Mouse (Mus musculus) kidney, adult 8-10 months (tissue): ENCODE data around the gene Ankle2.

ENCODE experiments used
- DNase-seq, 2 experiments: peaks; one replicate each; pipeline ENCODE4 v3.0.0; 2022

The Ankle2 gene

DNA sequence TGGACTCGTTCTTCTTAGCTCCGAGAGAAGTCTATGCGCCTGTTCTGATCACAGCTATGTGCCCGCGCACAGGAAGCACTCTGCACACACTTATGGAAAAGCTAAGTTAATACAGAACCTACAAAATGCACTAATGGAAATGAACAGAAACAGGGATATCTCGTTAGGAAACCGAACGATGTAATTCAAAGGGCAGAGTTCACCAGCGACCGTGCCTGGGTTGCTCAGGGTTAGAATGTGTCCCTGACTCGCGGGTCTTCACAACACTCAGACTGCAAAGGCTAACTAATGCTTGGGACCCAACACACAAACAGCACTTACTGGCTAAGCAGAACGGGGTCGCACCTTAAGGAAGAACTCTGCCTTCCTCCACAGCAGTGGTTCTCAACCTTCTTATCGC lies 54.4 kb downstream of the Ankle2 start:
- peak; percentile 15 to 17 for DNase-seq

DNA sequence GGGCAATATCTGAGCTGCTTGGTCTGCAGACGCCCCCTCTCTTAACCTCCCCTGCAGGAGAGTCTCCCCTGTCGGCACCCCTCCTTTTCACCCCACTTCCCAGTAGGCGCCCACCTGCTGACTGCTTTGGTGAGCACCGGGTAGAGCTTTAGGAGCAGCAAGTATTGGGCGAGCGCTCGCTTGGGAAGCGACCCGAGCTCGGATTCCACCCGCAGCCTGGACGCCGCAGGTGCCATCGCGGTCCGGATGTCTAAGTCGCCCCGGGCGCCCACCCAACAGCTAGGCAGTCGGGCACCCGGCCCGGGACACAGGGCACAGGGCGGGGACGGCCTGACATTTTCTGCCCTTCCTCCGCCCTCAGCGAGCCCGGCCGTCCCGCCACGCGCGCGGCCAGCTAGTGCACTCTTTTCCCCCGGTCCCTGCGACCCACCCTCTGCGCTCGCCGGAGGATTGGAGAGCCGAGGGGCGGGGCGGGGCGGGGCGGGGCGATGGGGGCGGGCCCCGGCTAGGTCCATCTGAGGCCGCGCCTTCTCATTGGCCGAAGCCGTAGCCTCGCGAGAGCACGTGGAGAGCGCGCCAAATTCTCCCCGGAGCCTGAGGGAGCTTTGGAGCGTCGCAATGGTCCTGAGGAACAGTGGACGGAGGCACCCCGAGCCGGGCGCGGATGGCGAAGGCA lies 55.1 kb downstream of the Ankle2 start, which contains the start of the genes Pxmp2 and Pole:
Pxmp2 (minus strand) TSS at position 417 of the 676 bp plus-strand sequence.
Pole (plus strand) TSS at position 537 of the 676 bp plus-strand sequence.
- DNase-seq: peak; percentile 88 to 90

DNA sequence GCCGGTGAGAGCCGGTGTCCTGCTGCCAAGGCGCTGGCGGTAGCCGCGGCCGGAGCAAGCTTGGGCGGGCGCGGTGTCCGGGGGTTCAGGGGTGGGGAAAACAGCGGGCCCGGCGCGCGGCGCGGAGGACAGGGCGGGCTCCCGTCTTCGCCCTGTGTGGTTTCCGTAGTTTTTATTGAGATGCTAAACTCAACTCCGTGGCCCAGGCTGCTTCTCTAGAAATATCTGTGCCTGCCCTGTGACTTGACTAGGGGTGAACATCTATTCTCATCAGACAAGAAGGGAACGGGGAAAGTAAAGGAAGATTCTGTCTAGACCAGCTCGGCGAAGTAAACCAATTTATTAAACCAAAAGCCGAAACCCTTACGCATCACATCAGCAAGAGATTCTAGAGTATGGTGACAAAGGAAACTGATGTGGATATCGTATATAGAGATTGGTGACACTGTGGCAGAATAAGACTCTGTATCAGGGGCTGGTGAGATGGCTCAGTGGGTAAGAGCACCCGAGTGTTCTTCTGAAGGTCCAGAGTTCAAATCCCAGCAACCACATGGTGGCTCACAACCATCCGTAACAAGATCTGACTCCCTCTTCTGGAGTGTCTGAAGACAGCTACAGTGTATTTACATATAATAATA lies 55.8 kb downstream of the Ankle2 start:
- DNase-seq: no peak

DNA sequence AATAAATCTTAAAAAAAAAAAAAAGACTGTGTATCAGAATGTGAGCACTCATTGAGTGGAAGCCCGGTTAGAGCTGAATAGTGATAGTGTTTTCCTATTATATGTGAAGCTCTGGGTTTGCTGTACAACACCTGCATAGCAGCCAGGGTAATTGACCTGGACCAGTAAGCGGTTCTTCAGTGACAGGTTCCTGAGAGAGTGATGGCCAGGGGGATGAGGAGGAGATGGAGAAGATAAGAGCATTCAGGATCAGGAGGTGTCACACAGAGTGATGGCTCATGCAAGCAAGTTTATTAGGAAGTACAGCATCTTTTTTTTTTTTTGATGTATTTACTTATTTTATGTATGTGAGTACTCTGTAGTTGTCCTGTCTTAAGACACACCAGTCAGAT lies 56.3 kb downstream of the Ankle2 start:
- DNase-seq: no peak

DNA sequence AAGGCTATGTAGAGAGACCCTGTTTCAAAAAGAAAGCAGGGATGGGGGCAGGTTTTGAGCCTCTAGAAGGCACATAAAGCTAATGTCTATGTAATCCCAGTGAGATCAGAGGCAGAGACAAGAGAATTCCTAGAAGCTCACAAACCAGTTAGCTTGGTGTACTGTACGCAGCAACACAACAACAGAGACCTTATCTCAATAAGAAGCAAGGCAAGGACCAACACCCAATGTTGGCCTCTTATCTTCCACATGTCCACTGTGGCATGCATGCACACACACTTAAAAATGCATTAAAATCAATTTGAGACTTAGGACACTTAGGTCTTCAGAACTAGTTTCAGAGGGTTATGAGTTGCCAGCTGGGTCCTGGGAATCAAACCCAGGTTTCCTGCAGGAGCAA lies 60.8 kb downstream of the Ankle2 start:
- no peak for DNase-seq

DNA sequence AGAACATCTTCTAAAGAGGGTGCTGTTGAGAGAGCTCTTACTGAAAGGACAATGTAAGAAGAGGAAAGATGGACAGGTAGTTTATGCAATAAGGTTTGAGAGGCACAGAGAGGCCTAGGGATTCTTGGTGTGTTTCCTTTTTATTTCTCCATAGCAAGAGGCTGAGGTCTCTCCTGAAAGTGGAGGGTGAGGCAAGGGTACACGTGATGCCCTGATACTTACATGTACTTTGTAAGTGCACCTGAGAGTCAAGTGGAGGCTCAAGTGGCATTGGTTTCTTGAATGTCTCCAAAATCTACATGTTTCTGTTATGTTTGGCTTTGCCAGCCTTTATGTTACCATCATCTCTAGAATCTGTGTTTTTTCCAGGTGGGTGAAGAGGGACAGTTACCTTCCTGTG lies 65.8 kb downstream of the Ankle2 start:
- DNase-seq: no peak

DNA sequence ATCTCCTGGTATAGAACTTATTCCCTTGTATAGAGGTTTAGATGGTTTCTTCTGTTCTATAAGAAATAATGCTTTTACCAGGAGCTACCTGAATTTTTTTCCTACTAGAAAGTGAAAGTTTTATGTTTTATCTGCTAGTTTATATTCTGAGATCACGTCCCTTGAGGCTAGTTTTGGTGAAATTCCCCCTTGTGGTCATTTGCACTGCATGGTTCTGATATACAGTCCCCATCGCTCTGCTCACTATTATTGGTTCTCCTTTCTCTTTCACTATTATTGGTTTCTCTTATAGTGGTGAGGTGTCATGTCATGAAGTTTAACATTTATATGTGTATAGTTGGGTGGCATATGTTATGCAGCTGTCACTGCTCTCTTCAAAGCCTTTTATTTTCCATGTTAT lies 69.8 kb downstream of the Ankle2 start:
- DNase-seq: no peak
